Mouse (Mus musculus) heart, postnatal 0 days (tissue): ENCODE data around the gene Ric1. TPM values are rescaled to one million over a fixed set of nuclear protein-coding genes. Genes with fewer than 3 reads are reported as not detected.

Experiments
- ATAC-seq: fragments of 200-750 bp; cut with Nextera tagmentation; 2 replicates; pipeline ENCODE4 v1.8.0; 2017; ENCODE audit warnings: low read depth, moderate number of reproducible peaks, moderate library complexity; ENCODE audit not compliant: insufficient read depth
- DNase-seq: peaks from one replicate; pipeline ENCODE4 v3.0.0-alpha.2; 2016; ENCODE audit warnings: low spot score
- H3K27ac ChIP-seq: fragments of 300-500 bp; sonication (generic); 2 replicates; pipeline ENCODE4 v1.5.1; 2014; ENCODE audit warnings: low read depth, mild to moderate bottlenecking
- H3K27me3 ChIP-seq: fragments of 300-500 bp; sonication (generic); 2 replicates; pipeline ENCODE4 v1.6.1; 2014; ENCODE audit warnings: low read length, mixed read lengths; ENCODE audit not compliant: control insufficient read depth, insufficient read depth
- H3K36me3 ChIP-seq: fragments of 300-500 bp; sonication (generic); replicated peaks from 2 replicates; pipeline ENCODE4 v1.6.1; 2014; ENCODE audit warnings: low read length, mixed read lengths; ENCODE audit not compliant: control insufficient read depth, insufficient read depth
- H3K4me1 ChIP-seq: fragments of 300-500 bp; sonication (generic); 2 replicates; pipeline ENCODE4 v1.6.1; 2014; ENCODE audit warnings: antibody characterized with exemption; ENCODE audit not compliant: control insufficient read depth, insufficient read depth
- H3K4me2 ChIP-seq: fragments of 300-500 bp; sonication (generic); 2 replicates; pipeline ENCODE4 v1.6.1; 2014; ENCODE audit warnings: low read depth, mild to moderate bottlenecking, low read length, moderate library complexity
- H3K4me3 ChIP-seq: fragments of 300-500 bp; sonication (generic); 2 replicates; pipeline ENCODE4 v1.5.1; 2014; ENCODE audit warnings: low read depth, low read length
- H3K9ac ChIP-seq: fragments of 300-500 bp; sonication (generic); replicated peaks from 2 replicates; pipeline ENCODE4 v1.6.1; 2014; ENCODE audit warnings: low read depth, low read length, mixed read lengths
- H3K9me3 ChIP-seq: fragments of 300-500 bp; sonication (generic); replicated peaks from 2 replicates; pipeline ENCODE4 v1.6.1; 2016; ENCODE audit warnings: low read length; ENCODE audit not compliant: control insufficient read depth
- CTCF ChIP-seq: IDR thresholded peaks from 2 replicates; pipeline ENCODE4 v1.5.1; 2016; ENCODE audit warnings: antibody characterized with exemption, control low read depth, low read depth
- EP300 ChIP-seq: IDR thresholded peaks from 2 replicates; pipeline ENCODE4 v1.6.1; 2016; ENCODE audit warnings: antibody characterized with exemption, low read depth
- WGBS: fragments of 180-500 bp; shearing (Covaris S2); extraction: QIAGEN DNeasy Blood & Tissue Kit; methylation state at CpG from one replicate; pipeline ENCODE4 v1.1.7; 2014; 5-methylcytosine and 5-hydroxymethylcytosine counted together
- polyA plus RNA-seq: library from polyadenylated mRNA; unstranded; fragments of >200 nt; fragmentation: Nextera tagmentation; extraction: Ambion mirVana; gene quantifications from 2 replicates; pipeline ENCODE4 v1.2.1, GENCODE M21; 2015
- total RNA-seq: library from RNA; depleted of rRNA; stranded (reverse); fragments of >200 nt; gene quantifications from 2 replicates; pipeline ENCODE4 v1.2.3, GENCODE M21; 2014; ENCODE audit warnings: low replicate concordance

Gene Ric1
- total and polyA plus RNA-seq, 2 experiments from 2014 or later, result 6.0 to 29.9 TPM

GRCm38 (mm10) chr19:29478598-29478997 lies 43.5 kb upstream of the Ric1 start:
- no peaks in the 10 kb centered on the region for H3K36me3 ChIP-seq
- no peak overlapping the region for H3K4me3 ChIP-seq
- TF ChIP-seq CTCF (no peak), EP300 (no peak)
- 23% methylated on average over 4 of the region's 4 CpGs for WGBS
- H3K9me3 ChIP-seq, result no peaks in the 10 kb centered on the region
- DNase-seq (no peak), ATAC-seq (no peak)
- H3K27me3 ChIP-seq, result no peaks in the 10 kb centered on the region
- H3K27ac ChIP-seq, result no peak overlapping the region
- H3K4me1 ChIP-seq, result no peaks in the 10 kb centered on the region
- H3K9ac ChIP-seq, result no peak overlapping the region
- H3K4me2 ChIP-seq, result no peak overlapping the region

- H3K9me3 ChIP-seq, result no peaks in the 10 kb centered on the region
- H3K27ac ChIP-seq, result no peak overlapping the region
- no peaks in the 10 kb centered on the region for H3K4me1 ChIP-seq
- TF ChIP-seq EP300, result no peak
- no peak for TF ChIP-seq CTCF
- 72% methylated on average over 6 of the region's 6 CpGs for WGBS
- no peaks in the 10 kb centered on the region for H3K36me3 ChIP-seq
- no peak overlapping the region for H3K4me3 ChIP-seq
- DNase-seq (no peak), ATAC-seq (no peak)
- H3K4me2 ChIP-seq, result no peak overlapping the region
- H3K27me3 ChIP-seq, result no peaks in the 10 kb centered on the region
- H3K9ac ChIP-seq, result no peak overlapping the region
These were observed 40.5 kb upstream of the Ric1 start for GRCm38 (mm10) chr19:29481578-29481977.

- H3K4me1 ChIP-seq, result no peaks in the 10 kb centered on the region
- DNase-seq (no peak), ATAC-seq (no peak)
- H3K27me3 ChIP-seq, result no peaks in the 10 kb centered on the region
- TF ChIP-seq EP300 (no peak), CTCF (no peak)
- H3K36me3 ChIP-seq, result no peaks in the 10 kb centered on the region
- H3K9me3 ChIP-seq, result no peaks in the 10 kb centered on the region
- WGBS, result 73% methylated on average over 5 of the region's 5 CpGs
- no peak overlapping the region for H3K27ac ChIP-seq
- no peak overlapping the region for H3K4me3 ChIP-seq
- no peak overlapping the region for H3K9ac ChIP-seq
- no peak overlapping the region for H3K4me2 ChIP-seq
These were observed 39.9 kb upstream of the Ric1 start for GRCm38 (mm10) chr19:29482148-29482547.

GRCm38 (mm10) chr19:29482637-29483036 lies 39.4 kb upstream of the Ric1 start:
- H3K36me3 ChIP-seq, result no peaks in the 10 kb centered on the region
- H3K27me3 ChIP-seq, result no peaks in the 10 kb centered on the region
- no peak overlapping the region for H3K4me2 ChIP-seq
- TF ChIP-seq CTCF, result no peak
- TF ChIP-seq EP300, result no peak
- no peak overlapping the region for H3K27ac ChIP-seq
- H3K9ac ChIP-seq, result no peak overlapping the region
- 49% methylated on average over 3 of the region's 3 CpGs for WGBS
- no peak for DNase-seq
- H3K4me3 ChIP-seq, result no peak overlapping the region
- ATAC-seq, result no peak
- no peaks in the 10 kb centered on the region for H3K4me1 ChIP-seq
- H3K9me3 ChIP-seq, result no peaks in the 10 kb centered on the region

GRCm38 (mm10) chr19:29483386-29483785 lies 38.7 kb upstream of the Ric1 start:
- DNase-seq, result no peak
- no peaks in the 10 kb centered on the region for H3K9me3 ChIP-seq

GRCm38 (mm10) chr19:29484537-29484936 lies 37.5 kb upstream of the Ric1 start:
- Histone ChIP-seq H3K36me3 (no peaks in the 10 kb centered on the region), H3K4me2 (no peak overlapping the region), H3K27ac (no peak overlapping the region), H3K4me1 (no peaks in the 10 kb centered on the region), H3K9me3 (no peaks in the 10 kb centered on the region), H3K4me3 (no peak overlapping the region), H3K9ac (no peak overlapping the region), H3K27me3 (no peaks in the 10 kb centered on the region)
- 57% methylated on average over 2 of the region's 2 CpGs for WGBS
- ATAC-seq (no peak), DNase-seq (no peak)
- no peak for TF ChIP-seq EP300

More at GRCm38 (mm10) chr19:29483386-29483785, 38.7 kb upstream of the Ric1 start:
- no peaks in the 10 kb centered on the region for H3K36me3 ChIP-seq
- no peak overlapping the region for H3K27ac ChIP-seq
- no peak overlapping the region for H3K4me2 ChIP-seq
- WGBS, result 59% methylated on average over 2 of the region's 2 CpGs
- H3K27me3 ChIP-seq, result no peaks in the 10 kb centered on the region
- H3K9ac ChIP-seq, result no peak overlapping the region
- ATAC-seq, result no peak
- no peak overlapping the region for H3K4me3 ChIP-seq
- no peaks in the 10 kb centered on the region for H3K4me1 ChIP-seq
- TF ChIP-seq CTCF, result no peak
- no peak for TF ChIP-seq EP300
